Mouse (Mus musculus) thymus, adult 2 months (tissue): ENCODE results near the gene Aig1.

Source experiments
- CTCF ChIP-seq: fragments of 200-500 bp; IDR thresholded peaks from 2 replicates; pipeline ENCODE4 v1.5.1; 2012; ENCODE audit warnings: mild to moderate bottlenecking, control low read depth, low read length, moderate library complexity, borderline replicate concordance; ENCODE audit not compliant: control insufficient read depth, poor library complexity, insufficient read depth; ENCODE audit errors: extremely low read depth
- POLR2A ChIP-seq: fragments of 200-500 bp; IDR thresholded peaks from 2 replicates; pipeline ENCODE4 v1.6.1; 2012; ENCODE audit warnings: mild to moderate bottlenecking, low read length, control low read depth, moderate library complexity; ENCODE audit not compliant: control insufficient read depth, poor library complexity, insufficient read depth; ENCODE audit errors: extremely low read depth

- TF ChIP-seq CTCF (no peak), POLR2A (no peak)
These were observed 5.7 kb upstream of the Aig1 start for GRCm38 (mm10) chr10:13874301-13875037.
